In genomic region chr13:112052011-112052410, GRCm38 (mm10) we compare ENCODE assay signal across 22 mouse cellular contexts.
DNase-seq lines count a peak whose midpoint lies in the region; ATAC-seq and TF ChIP-seq lines count a peak whose summit lies in the region.
"Had no signal": no experiment of that assay in that cellular context is flagged by ENCODE, and none has a peak within 500 bp of the region (broad histone marks: within the 10 kb centered on the region; RNA-seq: fewer than 3 reads in every experiment).

No protein-coding gene starts in this region.

- no peak overlapping the region for H3K9ac ChIP-seq in heart, adult 2 months (ENCODE audit: low read depth, low read length)
- H3K9ac ChIP-seq in heart, embryonic 13.5 days, result no peak overlapping the region
- no peak overlapping the region for H3K9ac ChIP-seq in stomach, embryonic 14.5 days (replicated peaks; ENCODE audit: low read depth, low read length)
- H3K9ac ChIP-seq: embryonic facial prominence, embryonic 12.5 days; forebrain, embryonic 13.5 days had no signal

- no peaks in the 10 kb centered on the region for H3K79me2 ChIP-seq in heart, adult 2 months (replicated peaks; ENCODE audit: control insufficient read depth, insufficient read depth, low read length)

- H3K4me1 ChIP-seq in heart, adult 2 months (ENCODE audit: control insufficient read depth, insufficient read depth, low read length), result peaks cover 4% of the 10 kb centered on the region
- peaks cover 18% of the 10 kb centered on the region for H3K4me1 ChIP-seq in heart, embryonic 13.5 days
- H3K4me1 ChIP-seq in brown adipose tissue, adult 24 weeks (ENCODE audit: control insufficient read depth, insufficient read depth, insufficient read length, low read length), result peaks cover 26% of the 10 kb centered on the region
- 0 out of 2 replicates have a peak, but pooled peaks cover 2% of the 10 kb centered on the region for H3K4me1 ChIP-seq in stomach, embryonic 14.5 days (ENCODE audit: control insufficient read depth, insufficient read depth, low read length)
- H3K4me1 ChIP-seq: embryonic facial prominence, embryonic 12.5 days; forebrain, embryonic 10.5 days; forebrain, embryonic 13.5 days had no signal

- 93% methylated on average over 3 of the region's 3 CpGs for WGBS in heart, adult 2 months
- 86% methylated on average over 3 of the region's 3 CpGs for WGBS in heart, embryonic 13.5 days
- WGBS in stomach, embryonic 14.5 days, result 73% methylated on average over 3 of the region's 3 CpGs

- no peak for TF ChIP-seq CTCF in heart, adult 2 months (IDR thresholded peaks at IDR 0.05)

- H3K4me3 ChIP-seq in heart, adult 2 months, result no peak overlapping the region
- no peak overlapping the region for H3K4me3 ChIP-seq in heart, embryonic 13.5 days
- no peak overlapping the region for H3K4me3 ChIP-seq in brown adipose tissue, adult 24 weeks (ENCODE audit: insufficient read depth, low read depth, low read length)
- H3K4me3 ChIP-seq in stomach, embryonic 14.5 days (ENCODE audit: low read depth, low read length), result no peak overlapping the region
- H3K4me3 ChIP-seq: embryonic facial prominence, embryonic 10.5 days; embryonic facial prominence, embryonic 12.5 days; erythroblast, embryonic 14.5 days; forebrain, embryonic 10.5 days; forebrain, embryonic 13.5 days had no signal

- no peak for TF ChIP-seq POLR2A in heart, adult 2 months (IDR thresholded peaks at IDR 0.05; ENCODE audit: insufficient read depth, low read depth, low read length)

- ATAC-seq in heart, embryonic 13.5 days (ENCODE audit: extremely low read depth, insufficient number of reproducible peaks, low FRiP score, low TSS enrichment), result no peak
- ATAC-seq in stomach, embryonic 14.5 days (ENCODE audit: insufficient number of reproducible peaks, insufficient read depth, low FRiP score, low read depth), result 0 out of 2 replicates have a peak, but pooled peaks have one; percentile 14
- ATAC-seq in erythroblast, adult 5-6 weeks (replicated peaks; ENCODE audit: low FRiP score, poor library complexity, severe bottlenecking), result no peak
- no peak for ATAC-seq in megakaryocyte-erythroid progenitor cell, adult 5-6 weeks (replicated peaks; ENCODE audit: low FRiP score, low TSS enrichment, poor library complexity, severe bottlenecking)
- ATAC-seq: forebrain, embryonic 13.5 days; forebrain, embryonic 16.5 days had no signal

- peak overlapping the region; percentile 63 for H3K27ac ChIP-seq in heart, adult 2 months
- peak overlapping the region; percentile 48; the same call in 1 of the 2 replicates for H3K27ac ChIP-seq in heart, embryonic 13.5 days (replicated peaks)
- peak overlapping the region; percentile 64 for H3K27ac ChIP-seq in brown adipose tissue, adult 24 weeks (replicated peaks; ENCODE audit: low read depth, low read length)
- H3K27ac ChIP-seq in stomach, embryonic 14.5 days (ENCODE audit: low read length), result no peak overlapping the region
- H3K27ac ChIP-seq: embryonic facial prominence, embryonic 10.5 days; embryonic facial prominence, embryonic 12.5 days; forebrain, embryonic 10.5 days; forebrain, embryonic 13.5 days had no signal

- H3K27me3 ChIP-seq in heart, adult 2 months (ENCODE audit: control insufficient read depth, insufficient read depth, low read length), result no peaks in the 10 kb centered on the region
- no peaks in the 10 kb centered on the region for H3K27me3 ChIP-seq in heart, embryonic 13.5 days (replicated peaks)
- no peaks in the 10 kb centered on the region for H3K27me3 ChIP-seq in stomach, embryonic 14.5 days (ENCODE audit: control insufficient read depth, insufficient read depth, low read length)
- H3K27me3 ChIP-seq: embryonic facial prominence, embryonic 12.5 days; forebrain, embryonic 13.5 days had no signal

- no peaks in the 10 kb centered on the region for H3K9me3 ChIP-seq in heart, embryonic 13.5 days
- H3K9me3 ChIP-seq in stomach, embryonic 14.5 days (ENCODE audit: control insufficient read depth, low read depth, low read length), result no peaks in the 10 kb centered on the region
- H3K9me3 ChIP-seq: embryonic facial prominence, embryonic 10.5 days; embryonic facial prominence, embryonic 12.5 days; forebrain, embryonic 10.5 days; forebrain, embryonic 13.5 days had no signal

- intact Hi-C loops in heart, adult 2 months (cut with DNase I), result loop anchor here (5.0 kb wide), 1 partner anchor 50 kb away; no protein-coding TSS in a partner anchor
- intact Hi-C loops in heart, postnatal 14 days (cut with DNase I), result no loop called here

- no peak for DNase-seq in heart, adult 2 months
- DNase-seq in heart, adult 18-20 months, result no peak
- no peak for DNase-seq in heart, postnatal 14 days
- DNase-seq: adrenal gland, adult 2 months; adrenal gland, postnatal 10 days; adrenal gland, postnatal 25 days; cerebellum, adult 11-12 months; cerebellum, adult 2 months; cerebellum, adult 9-10 months; cerebellum, postnatal 10 days; cerebellum, postnatal 25 days had no signal

- H3K36me3 ChIP-seq in heart, adult 2 months (ENCODE audit: control insufficient read depth, insufficient read depth, low read length), result no peaks in the 10 kb centered on the region; the same call in 1 of the 2 replicates
- no peaks in the 10 kb centered on the region for H3K36me3 ChIP-seq in heart, embryonic 13.5 days
- no peaks in the 10 kb centered on the region for H3K36me3 ChIP-seq in stomach, embryonic 14.5 days (ENCODE audit: control insufficient read depth, insufficient read depth, low read length)
- H3K36me3 ChIP-seq: embryonic facial prominence, embryonic 10.5 days; embryonic facial prominence, embryonic 12.5 days; forebrain, embryonic 10.5 days had no signal

- TF ChIP-seq EP300 in heart, adult 2 months (IDR thresholded peaks at IDR 0.05; ENCODE audit: insufficient read depth, low read depth, low read length), result no peak

- no peak overlapping the region for H3K4me2 ChIP-seq in heart, embryonic 13.5 days
- H3K4me2 ChIP-seq in stomach, embryonic 14.5 days (replicated peaks; ENCODE audit: low read depth, low read length), result no peak overlapping the region
- H3K4me2 ChIP-seq: embryonic facial prominence, embryonic 12.5 days; forebrain, embryonic 13.5 days had no signal
